Mouse (Mus musculus): ENCODE data around the gene Gprc5b.
A peak's percentile ranks its signal among the peaks of the same experiment; 100 is the strongest.

The Gprc5b gene

DNA sequence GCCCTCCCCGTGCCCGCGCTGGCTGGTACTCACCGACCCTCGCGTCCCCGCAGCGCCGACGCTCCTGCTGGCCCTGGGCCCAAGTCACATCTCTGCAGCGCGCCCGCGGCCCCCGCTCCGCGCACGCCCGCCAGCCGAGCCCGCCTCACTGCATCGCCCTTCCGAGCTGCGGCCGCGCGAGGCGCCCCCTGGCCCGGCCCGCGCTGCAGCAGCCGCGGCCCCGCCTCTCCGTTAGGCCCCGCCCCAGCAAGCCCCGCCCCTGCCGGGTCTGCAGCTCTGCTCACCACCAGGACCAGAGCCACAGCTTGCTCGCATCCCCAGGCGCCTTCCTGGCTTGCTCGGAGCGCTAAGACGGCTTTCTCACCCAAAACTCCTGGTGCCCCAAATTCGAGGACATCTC is at the start of gene Gprc5b:
TSS of gene Gprc5b (minus strand) at position 205 of the 400 bp plus-strand sequence.
- DNase-seq (ENCODE audit: low read depth, low spot score), result peak; percentile 93

GRCm38 (mm10) chr7:119041502-119041901 is 46.5 kb upstream of the Gprc5b start:
- no peak for DNase-seq (ENCODE audit: low read depth, low spot score)

DNA sequence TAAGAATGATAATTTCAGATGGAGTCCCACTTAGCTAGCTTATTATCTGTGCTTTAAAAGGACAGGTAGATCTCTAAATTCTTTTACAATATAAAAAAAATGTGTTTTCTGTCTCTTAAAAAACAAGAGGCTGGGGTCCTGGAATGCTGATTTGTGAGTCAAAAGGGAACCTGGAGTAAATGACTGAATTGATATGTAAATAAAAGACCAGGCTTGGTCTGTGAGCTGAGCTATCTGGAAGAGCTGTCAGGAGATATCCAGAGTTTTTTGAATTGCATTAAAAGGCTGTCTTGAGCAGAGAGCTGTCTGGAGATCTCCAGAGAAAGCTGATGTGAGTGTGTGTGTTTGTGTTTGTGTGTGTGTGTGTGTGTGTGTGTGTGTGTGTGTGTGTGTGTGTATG is 42.6 kb upstream of the Gprc5b start:
- no peak for DNase-seq (ENCODE audit: low read depth, low spot score)

GRCm38 (mm10) chr7:119034243-119034961 is 39.4 kb upstream of the Gprc5b start:
- DNase-seq (ENCODE audit: low read depth, low spot score), result no peak

DNA sequence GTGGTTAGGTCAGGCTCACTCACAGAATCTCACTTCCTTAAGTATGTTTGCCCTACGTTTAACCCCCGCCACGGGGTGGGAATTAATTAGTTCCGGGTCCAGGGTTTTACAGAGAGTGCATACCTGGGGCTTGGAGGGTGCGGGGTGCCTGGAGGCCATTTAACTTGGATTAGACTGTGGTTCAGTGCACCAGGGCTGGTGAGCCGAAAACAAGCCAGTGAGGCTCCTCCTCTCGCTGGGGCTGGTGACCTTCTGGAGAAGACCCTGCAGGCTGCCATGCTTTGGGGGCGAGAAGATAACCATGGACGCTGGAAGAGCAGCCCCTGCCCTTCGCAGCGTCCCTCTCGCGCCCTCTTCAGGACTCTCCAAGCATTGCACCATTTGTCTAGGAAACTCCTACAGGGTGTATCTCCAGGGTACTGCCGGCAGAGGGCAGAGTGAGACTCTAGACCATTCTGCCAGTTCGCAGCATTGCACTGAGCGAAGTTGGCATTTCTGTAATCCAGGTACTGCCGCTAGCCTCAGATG is 28.4 kb upstream of the Gprc5b start:
- DNase-seq (ENCODE audit: low read depth, low spot score), result peak; percentile 74

DNA sequence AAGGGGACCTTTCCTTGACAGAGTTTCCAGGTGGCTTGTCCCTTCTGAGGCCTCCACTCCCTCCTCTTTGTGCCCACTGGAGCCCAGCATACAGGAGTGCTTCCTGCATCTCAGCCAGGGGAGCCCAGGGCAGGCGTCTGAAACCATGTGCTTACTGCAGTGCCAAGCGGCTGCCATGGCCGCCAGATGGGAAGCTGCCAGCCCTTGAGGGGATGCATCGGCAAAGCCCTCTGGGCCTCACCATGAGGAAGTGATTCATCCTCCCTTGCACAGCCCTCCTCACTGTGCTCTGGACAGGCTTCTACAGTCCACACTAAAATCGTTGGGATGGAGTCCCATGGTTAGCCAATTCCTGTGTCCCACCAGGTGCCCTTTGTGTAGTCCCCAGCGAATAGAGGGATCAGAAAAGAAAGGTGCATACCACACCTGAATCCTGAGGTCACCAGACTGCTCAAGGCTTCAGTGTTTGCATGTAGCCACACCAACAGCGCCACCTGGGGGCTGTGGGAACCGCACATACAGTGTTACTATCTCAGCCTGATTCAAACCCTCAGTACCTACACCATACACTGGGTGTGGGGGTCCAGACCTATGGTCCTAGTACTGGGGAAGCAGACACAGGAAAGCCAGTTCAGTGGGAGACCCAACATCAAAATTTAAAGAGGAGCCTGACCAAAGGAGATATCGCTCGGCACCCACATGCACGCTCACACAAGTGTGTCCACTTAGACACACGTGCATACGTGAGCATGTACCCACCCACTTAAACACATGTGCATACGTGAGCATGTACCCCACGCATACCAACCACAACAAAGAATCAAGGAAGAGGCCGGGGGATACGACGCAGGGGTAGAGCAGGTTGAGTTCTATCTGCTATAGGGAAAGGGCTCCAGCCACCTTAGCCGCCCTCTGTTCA is 27.5 kb upstream of the Gprc5b start:
- peak; percentile 57 for DNase-seq (ENCODE audit: low read depth, low spot score)

DNA sequence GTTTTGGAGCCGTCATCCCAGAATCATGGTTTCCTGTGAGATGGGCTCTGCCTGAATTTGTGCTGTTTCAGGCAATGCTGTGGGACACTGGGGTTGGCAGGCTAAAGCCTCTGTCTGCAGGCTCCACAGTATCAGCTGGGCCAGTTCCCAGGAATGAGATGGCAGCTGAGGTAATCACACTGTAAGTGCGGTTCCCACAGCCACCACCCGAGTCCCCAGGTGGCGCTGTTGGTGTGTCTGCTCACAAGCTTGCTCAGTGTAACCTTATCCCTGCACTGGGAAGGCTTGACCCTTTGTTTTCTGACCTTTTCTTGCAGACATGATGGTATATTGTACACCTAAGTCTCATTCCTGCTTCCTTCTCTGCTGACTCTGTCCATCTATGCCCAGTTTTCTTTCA is 24.5 kb upstream of the Gprc5b start:
- peak; percentile 85 for DNase-seq (ENCODE audit: low read depth, low spot score)

DNA sequence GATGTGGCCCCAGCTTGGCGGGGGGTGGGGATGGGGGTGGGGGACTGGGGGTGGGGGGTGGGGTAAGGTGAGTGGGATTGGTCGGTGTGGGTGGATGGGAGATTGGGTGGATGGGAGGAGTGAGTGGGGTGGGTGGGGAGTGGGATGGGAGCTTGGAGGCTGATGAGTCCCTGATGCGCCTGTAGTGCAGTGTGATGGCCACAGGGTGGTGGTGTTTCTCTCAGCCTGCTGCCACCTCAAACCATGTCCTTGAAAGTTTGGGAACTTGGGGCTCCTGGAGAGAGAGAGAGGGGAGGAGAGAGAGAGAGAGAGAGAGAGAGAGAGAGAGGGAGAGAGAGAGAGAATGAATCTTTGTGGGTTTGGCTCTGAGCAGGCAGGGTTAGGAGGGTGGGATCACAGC is 20.7 kb upstream of the Gprc5b start:
- DNase-seq (ENCODE audit: low read depth, low spot score), result peak; percentile 62

DNA sequence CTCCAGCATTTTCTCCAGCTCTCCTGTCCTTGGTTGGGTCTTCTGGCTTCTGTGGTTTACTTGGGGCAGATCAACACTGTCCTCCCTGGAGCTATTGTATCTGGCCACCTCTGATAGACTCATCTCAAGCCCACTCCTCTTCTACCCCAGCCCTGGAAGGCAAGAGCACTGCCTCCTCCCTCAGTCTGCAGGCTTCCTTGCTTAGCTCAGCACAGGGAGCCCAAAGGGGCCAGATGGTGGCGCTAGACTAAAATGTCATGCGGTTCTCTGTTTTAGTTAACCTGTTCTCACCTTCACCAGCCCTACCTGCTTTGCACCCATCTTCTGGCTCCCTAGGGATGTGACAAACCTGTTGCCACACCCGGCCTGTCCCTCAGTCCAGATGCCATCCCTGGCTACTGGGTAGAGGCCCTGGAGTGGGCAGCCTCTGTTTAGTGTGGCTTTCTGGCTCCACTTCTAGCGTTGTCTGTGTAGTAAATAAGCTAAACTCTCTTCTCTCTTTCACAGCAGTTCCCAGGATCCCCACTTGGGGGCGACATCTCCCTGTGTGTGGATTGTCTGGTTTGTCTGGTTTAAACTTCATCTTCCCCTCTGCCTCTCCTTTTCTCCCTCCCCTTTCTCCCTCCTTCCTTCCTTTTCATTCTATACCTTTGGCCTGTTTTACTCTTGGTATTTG is 16.0 kb upstream of the Gprc5b start:
- DNase-seq (ENCODE audit: low read depth, low spot score), result peak; percentile 68

DNA sequence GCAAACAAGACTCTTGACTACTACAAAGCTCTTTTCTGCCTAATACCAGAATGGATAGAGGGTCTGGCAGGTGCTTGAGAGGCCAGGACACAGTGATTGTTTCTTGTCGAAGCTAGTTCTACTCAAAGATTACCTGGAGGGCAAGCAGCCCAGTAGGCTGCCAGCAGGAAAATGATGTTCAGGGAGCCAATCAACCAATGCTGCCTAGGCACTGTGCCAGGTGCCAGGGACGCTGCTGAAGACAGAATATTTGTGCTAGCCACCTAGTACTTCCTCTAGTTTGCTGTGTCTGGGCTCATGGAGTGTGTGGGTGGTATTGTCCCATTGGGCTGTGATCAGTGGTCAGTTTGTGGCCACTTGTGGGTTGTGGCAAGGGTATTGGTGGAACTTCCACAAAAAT is 7.5 kb upstream of the Gprc5b start:
- DNase-seq (ENCODE audit: low read depth, low spot score), result no peak

- no peak for DNase-seq (ENCODE audit: low read depth, low spot score)
Measured at GRCm38 (mm10) chr7:119001965-119002364, 7.0 kb upstream of the Gprc5b start.

- DNase-seq (ENCODE audit: low read depth, low spot score), result no peak
Measured at GRCm38 (mm10) chr7:118999857-119000256, 4.8 kb upstream of the Gprc5b start.

GRCm38 (mm10) chr7:118996137-118996837 is 1.3 kb upstream of the Gprc5b start:
- peak; percentile 95 for DNase-seq (ENCODE audit: low read depth, low spot score)

GRCm38 (mm10) chr7:118995671-118996070 is 660 bp upstream of the Gprc5b start:
- peak; percentile 44 for DNase-seq (ENCODE audit: low read depth, low spot score)

DNA sequence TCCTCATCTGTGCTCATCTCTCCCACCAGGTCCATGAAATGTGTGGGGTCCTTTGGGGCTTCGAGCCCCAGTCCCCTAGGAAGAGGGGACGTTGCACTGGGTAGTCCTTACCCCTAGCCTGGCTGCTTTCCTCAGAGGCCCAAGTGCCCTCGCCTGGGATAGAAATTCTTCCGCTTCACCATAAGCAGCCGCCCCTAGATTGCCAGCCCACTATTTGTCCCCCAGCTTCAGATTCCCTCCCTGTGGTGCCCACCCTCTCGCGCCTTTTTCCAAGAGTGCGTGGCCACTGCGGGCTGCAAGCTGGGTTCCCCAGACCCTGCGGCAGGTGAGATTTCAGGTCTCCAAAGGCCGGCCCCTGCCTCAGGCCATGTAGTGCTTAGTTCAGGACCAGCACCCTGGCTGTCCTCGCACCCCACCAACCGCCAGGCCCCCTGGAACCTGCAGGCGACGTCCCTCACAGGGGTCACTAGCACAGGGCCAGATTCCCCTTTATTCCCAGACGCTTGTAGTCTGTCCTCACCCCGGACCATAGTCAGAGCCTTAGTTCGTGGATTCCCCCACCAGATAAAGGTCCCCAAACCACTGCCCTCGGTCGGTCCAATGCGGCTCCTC is 674 bp downstream of the Gprc5b start:
- no peak for DNase-seq (ENCODE audit: low read depth, low spot score)

DNA sequence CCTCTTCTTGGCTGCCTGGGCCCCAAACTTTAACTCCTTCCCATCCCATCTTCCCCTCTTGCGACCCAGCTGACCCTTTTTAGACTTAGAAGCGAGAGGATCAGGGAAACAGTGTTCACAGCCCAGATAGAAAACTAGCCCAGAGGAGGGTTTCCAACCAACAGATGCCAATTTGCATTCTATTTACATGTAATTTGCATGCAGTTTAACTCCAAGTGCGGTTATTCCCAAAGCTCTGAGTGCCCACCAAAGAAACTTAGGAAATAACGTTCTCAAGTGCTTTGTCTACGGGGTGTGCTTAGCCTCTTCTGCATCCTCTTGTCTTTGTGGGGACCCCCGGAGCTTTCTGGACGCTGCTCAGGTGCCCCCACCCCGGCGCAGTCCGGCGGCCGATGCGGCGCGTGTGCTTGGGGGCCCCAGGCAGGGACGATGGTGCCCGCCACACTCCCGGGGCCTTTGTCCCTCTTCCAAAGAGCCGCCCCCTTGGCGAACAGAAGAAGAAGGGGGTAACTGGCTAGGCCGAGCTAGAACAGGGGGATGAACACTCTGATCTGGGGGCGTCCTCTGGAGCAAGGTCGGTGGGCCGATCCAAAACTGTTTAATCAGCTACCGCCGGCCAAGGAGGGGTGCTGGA is 1.3 kb downstream of the Gprc5b start:
- DNase-seq (ENCODE audit: low read depth, low spot score), result peak; percentile 59

GRCm38 (mm10) chr7:118992623-118993405 is 2.2 kb downstream of the Gprc5b start:
- peak; percentile 68 for DNase-seq (ENCODE audit: low read depth, low spot score)

DNA sequence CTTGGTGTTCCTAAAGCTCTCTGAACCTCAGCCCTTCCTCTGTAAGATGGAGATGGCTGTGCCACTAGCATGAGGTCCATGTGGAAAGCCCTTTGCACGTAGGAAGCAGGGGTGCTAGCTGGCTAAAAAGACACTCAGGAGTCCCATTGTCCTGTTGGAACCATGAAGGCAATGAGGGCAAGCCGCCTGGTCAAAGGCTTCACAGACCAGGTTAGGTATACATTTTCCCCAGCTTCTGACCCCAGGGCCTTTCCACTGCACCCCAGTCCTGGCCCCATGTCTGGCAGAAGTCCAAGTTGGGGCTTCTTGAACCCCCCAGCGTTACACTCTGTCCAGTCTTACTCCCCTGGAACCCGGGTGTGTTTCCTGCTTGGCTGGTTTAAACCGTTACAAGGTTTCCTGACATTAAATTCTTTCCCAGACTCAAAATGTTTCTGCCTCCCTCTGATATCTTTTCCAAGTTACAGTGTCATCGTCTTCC is 2.9 kb downstream of the Gprc5b start:
- DNase-seq (ENCODE audit: low read depth, low spot score), result no peak

GRCm38 (mm10) chr7:118991341-118991884 is 3.6 kb downstream of the Gprc5b start:
- DNase-seq (ENCODE audit: low read depth, low spot score), result no peak
